Mouse (Mus musculus): ENCODE data around the gene Ets1. TPM values are rescaled to one million over a fixed set of nuclear protein-coding genes. Genes with fewer than 3 reads are reported as not detected.

Ets1 gene
- polyA plus RNA-seq, 2 experiments from 2014 or later, result 724 to 833 TPM

- ATAC-seq, result no peak
Measured at GRCm38 (mm10) chr9:32616516-32617429, 19.2 kb upstream of the Ets1 start.

DNA sequence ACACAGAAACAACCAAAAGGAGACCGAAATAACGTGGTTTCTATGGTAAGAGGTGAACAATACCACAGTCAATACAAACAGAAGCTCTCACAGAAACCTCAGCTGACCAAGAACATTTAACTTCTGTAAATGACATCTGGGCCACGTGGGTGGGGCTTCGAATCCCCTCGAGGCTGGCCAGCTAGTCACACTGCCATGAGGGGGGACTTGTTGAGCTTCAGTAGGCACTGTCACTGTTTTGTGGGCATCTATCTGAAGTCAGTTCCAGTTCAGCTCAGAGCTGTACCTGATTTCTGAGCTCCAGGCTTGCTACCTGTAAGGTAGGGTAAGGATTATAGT lies 18.6 kb upstream of the Ets1 start:
- ATAC-seq, result no peak

DNA sequence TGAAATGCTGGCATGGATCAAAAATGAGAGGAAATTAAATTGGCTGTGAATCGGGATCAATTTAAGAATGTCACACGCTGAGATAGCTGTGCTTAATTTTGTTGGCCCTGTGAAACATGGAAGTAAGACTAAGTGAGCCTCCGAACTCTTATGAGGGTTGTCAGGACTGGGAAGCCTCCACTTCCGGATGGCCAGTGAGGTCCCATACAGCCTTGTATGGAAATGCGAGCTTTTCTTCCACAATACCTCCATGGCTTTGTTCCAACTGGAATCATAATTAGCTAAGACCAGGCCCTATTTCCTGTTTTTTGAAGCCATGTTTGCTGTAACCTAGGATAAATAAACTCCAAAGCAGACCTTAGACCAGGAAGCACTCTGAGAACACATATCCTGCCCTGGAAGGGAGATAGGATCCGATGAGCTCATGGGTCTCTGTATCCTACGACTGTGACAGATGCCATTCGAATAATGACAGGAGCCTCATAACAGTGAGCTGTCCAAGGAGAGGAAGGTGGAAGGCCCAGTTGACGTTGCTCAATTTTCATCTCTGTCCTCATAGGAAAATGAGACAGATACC lies 17.4 kb upstream of the Ets1 start:
- no peak for ATAC-seq

- no peak for ATAC-seq
Measured at GRCm38 (mm10) chr9:32619661-32620060, 16.4 kb upstream of the Ets1 start.

DNA sequence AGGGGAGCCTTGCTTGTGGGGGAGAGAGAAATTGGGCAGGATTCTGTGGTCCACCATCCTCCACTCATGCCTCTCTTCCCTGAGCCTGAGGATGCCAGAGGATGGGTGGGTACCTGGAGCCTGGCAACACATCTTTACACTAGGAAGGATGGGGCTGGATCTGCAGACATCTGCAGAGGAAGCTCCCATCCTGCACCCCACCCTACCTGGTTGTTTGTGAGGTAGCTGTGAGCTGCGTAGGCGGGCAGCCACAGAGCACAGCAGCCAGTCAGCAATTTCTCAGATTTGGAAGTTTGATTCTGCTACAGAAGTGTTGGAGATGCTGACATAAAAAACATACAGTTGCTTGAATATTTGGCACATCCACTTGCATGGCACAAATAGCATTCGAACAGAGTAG lies 15.6 kb upstream of the Ets1 start:
- peak; percentile 48 for ATAC-seq

GRCm38 (mm10) chr9:32629385-32629981 lies 6.5 kb upstream of the Ets1 start:
- ATAC-seq, result no peak

- ATAC-seq, result no peak
Measured at GRCm38 (mm10) chr9:32631341-32631740, 4.7 kb upstream of the Ets1 start.

DNA sequence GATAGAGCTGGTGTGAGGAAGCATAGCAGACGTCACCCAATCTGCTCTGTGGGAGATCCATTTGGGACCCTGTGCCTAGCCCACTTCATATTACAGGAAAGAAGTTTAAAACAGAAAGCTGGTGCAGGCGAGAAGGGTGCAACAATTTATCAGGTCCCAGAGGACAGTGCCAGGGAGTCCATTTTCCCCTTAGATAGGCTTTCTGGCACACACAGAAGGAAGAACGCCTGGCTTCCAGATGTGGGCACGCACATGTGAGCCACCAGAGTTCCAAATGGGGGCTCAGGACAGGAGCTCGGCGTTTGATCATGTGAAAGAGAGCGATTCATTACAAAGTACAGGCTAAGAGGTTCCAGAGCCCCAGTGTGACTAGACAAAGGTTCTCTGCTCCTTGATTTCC lies 3.8 kb upstream of the Ets1 start:
- no peak for ATAC-seq

DNA sequence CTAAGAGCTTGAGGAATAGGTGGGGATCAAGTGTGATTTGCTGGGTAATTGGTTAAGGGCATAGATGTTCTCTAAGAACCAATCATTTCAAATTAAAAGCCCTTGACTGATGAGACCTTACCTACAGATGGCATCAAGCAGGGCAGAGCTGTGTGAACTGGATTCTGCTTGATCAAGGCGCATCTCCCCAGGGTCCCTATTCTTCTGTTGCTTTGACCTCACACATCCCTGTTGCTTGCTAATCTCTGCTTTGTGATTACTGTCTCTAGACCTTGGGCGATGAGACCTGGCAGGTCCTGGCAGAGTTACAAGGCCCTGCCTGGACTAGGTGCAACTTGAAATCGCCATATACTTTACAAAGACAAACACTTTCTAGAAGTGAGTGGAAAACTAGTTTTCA lies 9.0 kb downstream of the Ets1 start:
- no peak for ATAC-seq

DNA sequence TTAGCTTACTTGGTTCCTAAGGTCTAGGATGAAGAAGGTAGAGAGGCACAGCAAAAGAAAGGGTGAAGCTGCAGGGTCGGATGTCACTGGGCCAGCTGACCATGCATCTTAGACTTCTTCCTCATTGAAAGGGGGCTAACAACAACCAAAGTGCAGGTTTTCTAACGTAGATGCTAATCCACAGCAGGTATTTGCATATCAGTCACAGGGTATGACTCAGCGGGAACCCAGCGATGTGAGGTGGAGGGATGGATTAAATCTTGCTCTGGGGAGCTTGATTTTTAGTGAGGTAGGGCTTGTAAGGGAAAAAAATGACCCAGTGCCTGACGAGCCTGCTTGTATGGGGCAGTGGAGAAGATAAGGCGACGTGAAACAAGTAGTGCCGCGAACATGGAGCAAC lies 9.5 kb downstream of the Ets1 start:
- ATAC-seq, result no peak

DNA sequence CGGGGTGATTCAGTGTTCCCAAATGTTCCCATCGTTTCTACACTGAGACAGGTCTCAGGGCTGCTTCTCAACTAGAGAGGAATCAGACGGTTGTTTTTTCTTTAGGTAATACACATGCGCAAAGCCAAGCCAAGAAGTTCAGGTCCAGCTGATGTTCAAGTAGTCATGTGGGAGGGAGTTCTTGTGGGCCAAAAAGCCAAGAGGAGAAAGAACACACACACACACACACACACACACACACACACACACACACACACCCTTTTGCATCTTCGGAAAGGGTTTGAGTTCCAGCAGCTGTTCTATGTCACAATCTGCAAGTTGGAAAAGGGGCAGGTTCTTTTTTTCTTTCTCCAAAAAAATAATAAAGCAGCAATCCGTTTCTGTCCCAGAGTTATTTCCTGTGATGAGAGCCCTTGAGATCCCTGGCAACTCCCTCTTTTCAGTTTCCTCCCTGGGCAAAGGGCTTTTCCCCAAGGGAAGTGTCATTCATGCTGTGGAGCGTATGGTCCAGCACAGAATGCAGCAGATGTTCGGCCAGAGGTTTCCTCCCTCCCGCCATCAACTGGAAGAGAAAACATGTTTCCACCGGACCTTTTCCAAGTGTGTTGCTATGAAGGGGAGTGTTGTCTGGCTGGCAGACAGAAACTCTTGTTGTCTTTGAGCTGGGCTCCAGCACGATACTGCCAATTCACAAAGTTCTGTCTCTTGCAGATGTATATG lies 10.7 kb downstream of the Ets1 start:
- ATAC-seq, result no peak

DNA sequence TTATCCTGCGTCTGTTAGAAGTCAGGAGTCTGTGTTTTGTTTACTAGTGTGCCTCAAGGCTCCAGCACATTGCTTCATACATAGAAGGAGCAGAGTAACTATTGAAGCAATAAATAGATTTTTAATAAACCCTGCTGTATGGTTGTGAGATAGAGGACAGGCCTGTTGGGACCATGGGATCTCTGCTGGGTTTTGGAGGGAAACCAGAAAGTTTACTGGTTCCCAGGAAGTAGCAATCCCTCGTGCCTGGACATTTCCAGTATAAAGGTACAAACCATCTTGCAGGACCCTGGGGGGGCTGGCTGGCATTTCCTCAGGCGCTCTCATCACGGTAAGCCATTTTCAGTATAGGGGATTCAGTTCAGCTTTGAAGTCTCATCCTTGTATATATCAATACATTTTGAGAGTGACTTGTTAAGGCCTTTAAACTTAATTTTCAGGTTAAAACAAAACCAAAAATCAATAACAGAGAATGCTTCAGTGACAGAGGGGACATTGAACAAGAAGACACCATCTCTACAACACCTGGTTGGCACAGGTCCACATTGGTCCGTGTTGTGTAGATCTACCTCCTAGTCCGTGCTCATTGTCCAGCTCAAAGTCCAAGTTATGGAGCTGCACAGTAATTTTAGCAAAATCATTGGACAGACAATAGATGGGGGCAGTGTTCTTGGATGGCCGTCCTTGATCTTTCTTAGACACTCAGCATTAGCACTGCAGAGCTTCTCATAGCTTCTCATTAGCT lies 11.7 kb downstream of the Ets1 start:
- ATAC-seq, result no peak

DNA sequence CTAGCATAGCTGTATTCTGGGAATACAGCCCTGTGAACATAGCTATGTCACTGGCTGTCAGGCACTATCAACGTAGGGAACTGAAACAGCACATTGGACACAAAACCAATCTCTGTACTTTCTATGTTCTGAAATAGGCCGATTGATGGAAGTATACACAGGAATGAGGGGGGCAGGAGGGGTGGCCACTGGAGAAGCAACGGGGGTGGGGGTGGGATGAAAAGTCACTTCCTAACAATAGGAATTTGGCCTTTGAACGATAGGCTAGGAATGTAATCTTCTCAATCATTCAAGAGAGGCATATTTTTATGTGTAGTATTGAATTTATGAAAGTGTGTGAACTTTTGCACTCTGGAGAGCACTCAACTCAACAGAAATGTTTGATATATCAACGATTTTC lies 12.3 kb downstream of the Ets1 start:
- no peak for ATAC-seq

DNA sequence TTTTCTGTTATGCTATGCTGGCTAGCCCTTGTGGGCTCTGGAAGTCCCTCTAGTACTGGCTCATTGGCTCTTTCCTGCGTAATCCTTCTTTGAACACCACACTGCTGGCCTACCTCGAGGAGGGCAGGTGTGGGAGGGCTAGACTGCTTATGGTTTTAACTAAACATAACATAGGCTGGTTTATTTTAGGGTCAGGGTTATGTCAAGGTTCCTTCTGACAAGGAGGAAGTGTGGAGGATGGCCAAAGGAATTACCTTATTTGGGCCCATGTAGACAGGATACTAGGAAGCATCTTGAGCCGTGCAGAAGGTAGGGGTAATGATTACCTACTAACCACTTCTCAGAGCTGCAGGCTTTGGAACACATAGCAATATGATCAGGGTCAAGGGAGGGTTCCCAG lies 14.7 kb downstream of the Ets1 start:
- ATAC-seq, result peak; percentile 32

- ATAC-seq, result peak; percentile 93
Measured at GRCm38 (mm10) chr9:32652112-32652511, 16.1 kb downstream of the Ets1 start.

DNA sequence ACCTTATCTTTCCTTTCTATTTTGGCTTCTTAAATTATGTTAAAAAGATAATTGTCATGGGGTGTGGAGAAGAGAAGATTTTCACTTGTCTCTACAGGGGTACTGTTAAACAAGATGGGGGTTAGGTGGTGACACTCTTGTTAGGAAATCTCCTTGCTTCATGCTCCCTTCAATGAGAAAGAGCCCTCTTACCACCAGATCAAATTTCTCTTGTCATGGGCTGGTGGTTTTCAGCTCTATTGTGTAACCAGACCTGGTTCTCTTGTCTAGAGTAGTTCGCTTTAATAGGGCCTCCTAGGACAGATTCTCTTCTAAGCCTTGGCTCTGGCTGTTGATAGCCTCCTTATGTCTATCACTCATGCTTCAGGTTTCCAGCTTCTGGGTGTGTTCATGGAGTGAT lies 18.3 kb downstream of the Ets1 start:
- no peak for ATAC-seq

DNA sequence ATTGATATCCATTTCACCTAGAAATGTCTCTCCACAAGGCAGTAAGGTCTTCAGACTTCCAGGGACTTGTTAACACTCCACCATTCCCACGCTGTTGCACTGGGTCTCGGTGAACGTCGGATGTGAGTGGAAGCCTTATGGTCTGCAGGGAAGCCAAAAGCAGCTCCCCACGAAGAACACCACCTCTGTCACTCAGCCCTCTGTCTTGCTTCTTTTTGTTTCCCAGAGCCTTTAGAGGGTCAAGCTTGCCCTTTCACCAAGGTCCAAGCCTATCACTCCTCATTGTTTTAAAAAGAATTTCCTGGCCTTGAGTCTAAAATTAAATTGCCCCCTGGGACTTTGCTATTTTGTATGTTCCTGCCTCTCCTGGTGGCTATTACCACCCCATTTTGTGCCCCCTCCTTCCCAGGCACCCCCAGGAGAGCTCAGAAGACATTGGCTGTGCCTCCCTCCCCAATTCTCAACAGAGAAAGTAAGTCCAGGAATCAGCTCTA lies 20.4 kb downstream of the Ets1 start:
- ATAC-seq, result no peak

- no peak for ATAC-seq
Measured at GRCm38 (mm10) chr9:32657124-32657523, 21.1 kb downstream of the Ets1 start.

DNA sequence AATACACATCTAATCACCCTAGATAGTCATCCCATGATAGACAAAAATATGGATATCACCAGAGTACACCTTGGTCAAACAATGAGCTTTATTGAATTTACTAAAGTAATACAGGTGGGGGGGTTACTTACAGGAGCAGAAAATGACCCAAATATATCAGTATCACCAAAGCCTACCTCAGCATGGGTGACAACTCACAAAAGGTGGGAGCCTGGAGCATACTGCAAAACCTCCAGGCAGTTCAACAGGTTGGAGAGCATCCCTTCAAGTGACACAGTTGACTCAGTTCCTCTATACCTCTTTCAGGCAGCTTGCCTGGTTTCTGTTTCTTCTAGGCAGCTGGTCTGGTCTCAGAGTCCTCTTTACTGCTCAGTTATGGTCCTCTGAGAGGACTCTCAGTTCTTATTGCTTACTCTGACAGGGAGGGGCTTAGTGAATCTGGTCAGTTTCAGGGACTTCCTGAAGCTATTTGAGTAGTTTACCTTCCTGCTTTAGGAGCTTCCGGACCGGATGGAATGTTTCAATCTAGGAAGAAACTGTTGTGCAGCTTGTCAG lies 24.5 kb downstream of the Ets1 start:
- no peak for ATAC-seq

DNA sequence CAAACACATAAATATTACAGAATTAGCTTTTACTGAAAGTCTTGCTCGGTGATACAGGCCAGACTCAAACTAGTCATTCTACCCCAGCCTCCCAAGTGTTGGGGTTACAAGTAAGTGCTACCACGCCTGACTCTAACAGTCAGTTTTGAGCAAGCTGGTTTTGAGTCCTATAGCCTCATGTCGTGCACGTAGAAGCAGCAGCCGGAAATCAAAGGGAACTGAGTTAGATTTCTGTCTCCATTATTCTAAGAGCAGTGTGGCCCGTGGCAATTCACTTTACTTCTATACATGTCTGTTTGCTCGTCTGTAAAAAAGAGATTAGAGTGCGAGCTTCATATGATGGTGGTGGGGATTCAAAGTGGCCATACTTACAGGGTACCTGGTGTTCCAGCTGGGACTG lies 25.1 kb downstream of the Ets1 start:
- ATAC-seq, result peak; percentile 20

DNA sequence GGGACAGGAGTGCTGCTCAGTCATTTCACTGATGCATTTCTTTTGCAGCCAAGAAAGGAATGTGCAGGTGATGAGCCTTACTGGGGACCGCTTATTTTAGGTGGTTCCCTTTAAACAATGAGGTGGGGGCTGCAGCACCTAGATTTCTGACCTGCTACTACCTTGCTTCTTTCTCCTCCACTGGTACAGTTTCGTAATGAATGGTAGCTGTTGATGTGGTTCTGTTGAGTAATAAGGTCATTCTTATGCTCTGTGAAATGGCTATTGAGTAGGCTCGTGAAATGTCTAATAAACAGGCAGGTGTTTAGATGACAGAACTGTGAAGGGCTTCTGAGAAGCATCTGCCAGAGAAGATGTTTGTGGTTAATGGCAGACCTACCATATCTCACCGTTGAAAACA lies 25.5 kb downstream of the Ets1 start:
- ATAC-seq, result peak; percentile 74
